Mouse (Mus musculus) hindbrain, embryonic 11.5 days (tissue): ENCODE results near the gene Hipk1. TPM values are rescaled to one million over a fixed set of nuclear protein-coding genes. Genes with fewer than 3 reads are reported as not detected.

Experiments used
- ATAC-seq: fragments of 200-750 bp; cut with Nextera tagmentation; 2 replicates; pipeline ENCODE4 v1.8.0; 2017; ENCODE audit warnings: mild to moderate bottlenecking, moderate TSS enrichment, moderate library complexity; ENCODE audit not compliant: low FRiP score
- DNase-seq: peaks from one replicate; pipeline ENCODE4 v3.0.0-alpha.2; 2015; ENCODE audit warnings: low spot score
- H3K27ac ChIP-seq: fragments of 300-500 bp; sonication (generic); 2 replicates; pipeline ENCODE4 v1.5.1; 2014; ENCODE audit warnings: mild to moderate bottlenecking, low read depth, low read length
- H3K27me3 ChIP-seq: fragments of 300-500 bp; sonication (generic); 2 replicates; pipeline ENCODE4 v1.6.1; 2014; ENCODE audit warnings: mild to moderate bottlenecking, low read length, moderate library complexity, mixed read lengths; ENCODE audit not compliant: control insufficient read depth, insufficient read depth
- H3K36me3 ChIP-seq: fragments of 300-500 bp; sonication (generic); 2 replicates; pipeline ENCODE4 v1.6.1; 2014; ENCODE audit warnings: mild to moderate bottlenecking, low read length, moderate library complexity, mixed read lengths; ENCODE audit not compliant: control insufficient read depth, insufficient read depth
- H3K4me1 ChIP-seq: fragments of 300-500 bp; sonication (generic); replicated peaks from 2 replicates; pipeline ENCODE4 v1.6.1; 2014; ENCODE audit warnings: low read length, mixed read lengths; ENCODE audit not compliant: control insufficient read depth, insufficient read depth
- H3K4me2 ChIP-seq: fragments of 300-500 bp; sonication (generic); replicated peaks from 2 replicates; pipeline ENCODE4 v1.6.1; 2014; ENCODE audit warnings: mild to moderate bottlenecking, low read depth, low read length
- H3K4me3 ChIP-seq: fragments of 300-500 bp; sonication (generic); 2 replicates; pipeline ENCODE4 v1.5.1; 2014; ENCODE audit warnings: low read depth, low read length
- H3K9ac ChIP-seq: fragments of 300-500 bp; sonication (generic); 2 replicates; pipeline ENCODE4 v1.6.1; 2014; ENCODE audit warnings: low read depth, low read length
- H3K9me3 ChIP-seq: fragments of 300-500 bp; sonication (generic); 2 replicates; pipeline ENCODE4 v1.6.1; 2016; ENCODE audit warnings: low read length; ENCODE audit not compliant: control insufficient read depth
- WGBS: fragments of 180-500 bp; shearing (Covaris S2); extraction: QIAGEN DNeasy Blood & Tissue Kit; methylation state at CpG from one replicate; pipeline ENCODE4 v1.1.7; 2014; 5-methylcytosine and 5-hydroxymethylcytosine counted together
- polyA plus RNA-seq: library from polyadenylated mRNA; unstranded; fragments of >200 nt; fragmentation: Nextera tagmentation; extraction: Ambion mirVana; gene quantifications from 2 replicates; pipeline ENCODE4 v1.2.1, GENCODE M21; 2014

Gene Hipk1
- polyA plus RNA-seq, 1 experiment from 2014 or later, result 17.4 TPM

- no peaks in the 10 kb centered on the region for H3K36me3 ChIP-seq
- H3K27me3 ChIP-seq, result no peaks in the 10 kb centered on the region
- 0 out of 2 replicates have a peak, but pooled peaks cover 3% of the 10 kb centered on the region for H3K4me1 ChIP-seq
- 88% methylated on average over 4 of the region's 4 CpGs for WGBS
- no peak overlapping the region for H3K27ac ChIP-seq
- DNase-seq (no peak), ATAC-seq (no peak)
- H3K4me3 ChIP-seq, result no peak overlapping the region
- no peak overlapping the region for H3K9ac ChIP-seq
- H3K4me2 ChIP-seq, result no peak overlapping the region
- H3K9me3 ChIP-seq, result no peaks in the 10 kb centered on the region
Observed at GRCm38 (mm10) chr3:103718728-103719127, 72.6 kb downstream of the Hipk1 start.

- Histone ChIP-seq H3K4me3 (no peak overlapping the region), H3K4me2 (no peak overlapping the region), H3K36me3 (no peaks in the 10 kb centered on the region), H3K27me3 (no peaks in the 10 kb centered on the region), H3K9ac (no peak overlapping the region), H3K27ac (no peak overlapping the region), H3K4me1 (0 out of 2 replicates have a peak, but pooled peaks cover 3% of the 10 kb centered on the region), H3K9me3 (no peaks in the 10 kb centered on the region)
- WGBS, result 41% methylated on average over 15 of the region's 15 CpGs
- ATAC-seq (no peak), DNase-seq (peak; percentile 25)
Observed at GRCm38 (mm10) chr3:103716774-103717760, 74.3 kb downstream of the Hipk1 start.

GRCm38 (mm10) chr3:103715762-103716693 lies 75.3 kb downstream of the Hipk1 start:
- H3K9me3 ChIP-seq, result no peaks in the 10 kb centered on the region
- ATAC-seq (peak; percentile 75), DNase-seq (peak; percentile 69)
- H3K9ac ChIP-seq, result no peak overlapping the region
- H3K27me3 ChIP-seq, result no peaks in the 10 kb centered on the region
- H3K27ac ChIP-seq, result no peak overlapping the region
- H3K4me3 ChIP-seq, result no peak overlapping the region
- H3K4me1 ChIP-seq, result 0 out of 2 replicates have a peak, but pooled peaks cover 3% of the 10 kb centered on the region
- WGBS, result 23% methylated on average over 11 of the region's 11 CpGs
- H3K36me3 ChIP-seq, result no peaks in the 10 kb centered on the region
- H3K4me2 ChIP-seq, result no peak overlapping the region

GRCm38 (mm10) chr3:103714942-103715341 lies 76.4 kb downstream of the Hipk1 start:
- DNase-seq (no peak), ATAC-seq (no peak)
- 82% methylated on average over 8 of the region's 8 CpGs for WGBS
- H3K27ac ChIP-seq, result no peak overlapping the region
- H3K4me1 ChIP-seq, result 0 out of 2 replicates have a peak, but pooled peaks cover 3% of the 10 kb centered on the region
- H3K4me3 ChIP-seq, result no peak overlapping the region
- no peak overlapping the region for H3K4me2 ChIP-seq
- no peaks in the 10 kb centered on the region for H3K9me3 ChIP-seq
- no peaks in the 10 kb centered on the region for H3K27me3 ChIP-seq
- H3K9ac ChIP-seq, result no peak overlapping the region
- no peaks in the 10 kb centered on the region for H3K36me3 ChIP-seq

- 79% methylated on average over 7 of the region's 7 CpGs for WGBS
Observed at GRCm38 (mm10) chr3:103714236-103714875, 77.0 kb downstream of the Hipk1 start.

GRCm38 (mm10) chr3:103712196-103712595 lies 79.2 kb downstream of the Hipk1 start:
- 90% methylated on average over 4 of the region's 4 CpGs for WGBS
- ATAC-seq (no peak), DNase-seq (no peak)
- no peaks in the 10 kb centered on the region for H3K27me3 ChIP-seq
- no peak overlapping the region for H3K27ac ChIP-seq
- no peak overlapping the region for H3K4me3 ChIP-seq
- no peak overlapping the region for H3K9ac ChIP-seq
- H3K4me1 ChIP-seq, result 0 out of 2 replicates have a peak, but pooled peaks cover 6% of the 10 kb centered on the region
- H3K36me3 ChIP-seq, result no peaks in the 10 kb centered on the region
- no peaks in the 10 kb centered on the region for H3K9me3 ChIP-seq
- H3K4me2 ChIP-seq, result no peak overlapping the region

More at GRCm38 (mm10) chr3:103714236-103714875, 77.0 kb downstream of the Hipk1 start:
- H3K27me3 ChIP-seq, result no peaks in the 10 kb centered on the region
- H3K4me2 ChIP-seq, result no peak overlapping the region
- DNase-seq (no peak), ATAC-seq (no peak)
- H3K9ac ChIP-seq, result no peak overlapping the region
- H3K36me3 ChIP-seq, result no peaks in the 10 kb centered on the region
- H3K4me3 ChIP-seq, result no peak overlapping the region
- no peaks in the 10 kb centered on the region for H3K9me3 ChIP-seq
- H3K4me1 ChIP-seq, result 0 out of 2 replicates have a peak, but pooled peaks cover 3% of the 10 kb centered on the region
- no peak overlapping the region for H3K27ac ChIP-seq

GRCm38 (mm10) chr3:103709470-103710040 lies 81.8 kb downstream of the Hipk1 start:
- Histone ChIP-seq H3K9me3 (no peaks in the 10 kb centered on the region), H3K4me3 (no peak overlapping the region), H3K27me3 (no peaks in the 10 kb centered on the region), H3K4me2 (no peak overlapping the region), H3K36me3 (no peaks in the 10 kb centered on the region), H3K9ac (no peak overlapping the region), H3K4me1 (0 out of 2 replicates have a peak, but pooled peaks cover 3% of the 10 kb centered on the region), H3K27ac (no peak overlapping the region)
- DNase-seq, result no peak
- no peak for ATAC-seq
- 93% methylated on average over 5 of the region's 5 CpGs for WGBS

GRCm38 (mm10) chr3:103705426-103705825 lies 85.9 kb downstream of the Hipk1 start:
- no peak overlapping the region for H3K4me2 ChIP-seq
- ATAC-seq (no peak), DNase-seq (no peak)
- H3K9me3 ChIP-seq, result no peaks in the 10 kb centered on the region
- 85% methylated on average over 12 of the region's 12 CpGs for WGBS
- H3K27ac ChIP-seq, result no peak overlapping the region
- H3K4me1 ChIP-seq, result 0 out of 2 replicates have a peak, but pooled peaks cover 3% of the 10 kb centered on the region
- no peak overlapping the region for H3K9ac ChIP-seq
- H3K27me3 ChIP-seq, result no peaks in the 10 kb centered on the region
- H3K36me3 ChIP-seq, result no peaks in the 10 kb centered on the region
- H3K4me3 ChIP-seq, result no peak overlapping the region
